Mouse (Mus musculus) heart, embryonic 14.5 days (tissue): ENCODE results near the gene Olfr1445. TPM values are rescaled to one million over a fixed set of nuclear protein-coding genes. Genes with fewer than 3 reads are reported as not detected.

Experiments
- polyA plus RNA-seq: library from polyadenylated mRNA; unstranded; fragments of >200 nt; fragmentation: Nextera tagmentation; extraction: Ambion mirVana; gene quantifications from 2 replicates; pipeline ENCODE4 v1.2.1, GENCODE M21; 2014

Gene Olfr1445
- polyA plus RNA-seq, 1 experiment from 2014 or later: not detected

Other genes starting within 250 kb of the Olfr1445 start
- gene Olfr1442, start 213.4 kb upstream of the Olfr1445 start, polyA plus RNA-seq: not detected in 2 replicates
- not detected in 2 replicates for gene Olfr1443, start 205.7 kb upstream of the Olfr1445 start, polyA plus RNA-seq
- not detected in 2 replicates for gene Keg1, start 188.1 kb upstream of the Olfr1445 start, polyA plus RNA-seq
- gene Cntf, start 118.2 kb upstream of the Olfr1445 start, polyA plus RNA-seq: 0.41 TPM in 1 of 2 replicates, not detected in the other
- gene Zfp91, start 87.7 kb upstream of the Olfr1445 start, polyA plus RNA-seq: 9.8 and 10.3 TPM in 2 replicates
- gene Lpxn, start 87.7 kb upstream of the Olfr1445 start, polyA plus RNA-seq: 0.92 and 2.9 TPM in 2 replicates
- not detected in 2 replicates for gene Gm5244, start 37.2 kb upstream of the Olfr1445 start, polyA plus RNA-seq
- not detected in 2 replicates for gene Olfr1444, start 26.6 kb upstream of the Olfr1445 start, polyA plus RNA-seq
- not detected in 2 replicates for gene Olfr1446, start 9.7 kb downstream of the Olfr1445 start, polyA plus RNA-seq
- gene Olfr1447, start 19.9 kb downstream of the Olfr1445 start, polyA plus RNA-seq: not detected in 2 replicates
- not detected in 2 replicates for gene Olfr1448, start 40.6 kb downstream of the Olfr1445 start, polyA plus RNA-seq
- gene Olfr1449, start 47.0 kb downstream of the Olfr1445 start, polyA plus RNA-seq: not detected in 2 replicates
- not detected in 2 replicates for gene Olfr1450, start 66.4 kb downstream of the Olfr1445 start, polyA plus RNA-seq
- not detected in 2 replicates for gene Olfr1451, start 111.2 kb downstream of the Olfr1445 start, polyA plus RNA-seq
- not detected in 2 replicates for gene Olfr1453, start 144.5 kb downstream of the Olfr1445 start, polyA plus RNA-seq
- gene Olfr1454, start 176.8 kb downstream of the Olfr1445 start, polyA plus RNA-seq: not detected in 2 replicates
- gene Olfr1457, start 214.0 kb downstream of the Olfr1445 start, polyA plus RNA-seq: not detected in 2 replicates
- not detected in 2 replicates for gene Olfr1458, start 222.9 kb downstream of the Olfr1445 start, polyA plus RNA-seq